Mouse (Mus musculus): Measurements from ENCODE around the gene Gfpt1.
"Not testable (repeated sequence)": the region's sequence is repeated elsewhere in the genome, so short reads cannot be mapped to it uniquely, and the experiment has no call there.

Gene Gfpt1

GRCm38 (mm10) chr6:87042004-87042336 is 676 bp upstream of the Gfpt1 start:
- no peak for DNase-seq (ENCODE audit: low spot score in 2 of 2)

- no peak for DNase-seq (ENCODE audit: low spot score in 2 of 2)
These were observed 478 bp downstream of the Gfpt1 start for GRCm38 (mm10) chr6:87043131-87043516.

- no peak for DNase-seq (ENCODE audit: low spot score in 2 of 2)
These were observed 2.2 kb downstream of the Gfpt1 start for GRCm38 (mm10) chr6:87044895-87045294.

- no peak for DNase-seq (ENCODE audit: low spot score in 2 of 2)
These were observed 2.9 kb downstream of the Gfpt1 start for GRCm38 (mm10) chr6:87045507-87045906.

- not testable (repeated sequence) for DNase-seq (ENCODE audit: low spot score in 2 of 2)
These were observed 6.1 kb downstream of the Gfpt1 start for GRCm38 (mm10) chr6:87048712-87049111.

- peak in 1 of 2 experiments; percentile 14 for DNase-seq (ENCODE audit: low spot score in 2 of 2)
These were observed 9.3 kb downstream of the Gfpt1 start for GRCm38 (mm10) chr6:87051886-87052425.

GRCm38 (mm10) chr6:87054193-87054592 is 11.5 kb downstream of the Gfpt1 start:
- DNase-seq (ENCODE audit: low spot score in 2 of 2): no peak

- DNase-seq (ENCODE audit: low spot score in 2 of 2): no peak
These were observed 17.1 kb downstream of the Gfpt1 start for GRCm38 (mm10) chr6:87059754-87060153.

- no peak for DNase-seq (ENCODE audit: low spot score in 2 of 2)
These were observed 20.9 kb downstream of the Gfpt1 start for GRCm38 (mm10) chr6:87063586-87063985.

- no peak for DNase-seq (ENCODE audit: low spot score in 2 of 2)
These were observed 25.6 kb downstream of the Gfpt1 start for GRCm38 (mm10) chr6:87068209-87068608.

GRCm38 (mm10) chr6:87069195-87069900 is 26.7 kb downstream of the Gfpt1 start:
- DNase-seq (ENCODE audit: low spot score in 2 of 2): no peak

- no peak for DNase-seq (ENCODE audit: low spot score in 2 of 2)
These were observed 28.0 kb downstream of the Gfpt1 start for GRCm38 (mm10) chr6:87070641-87071040.

GRCm38 (mm10) chr6:87072759-87073158 is 30.1 kb downstream of the Gfpt1 start:
- DNase-seq (ENCODE audit: low spot score in 2 of 2): no peak

GRCm38 (mm10) chr6:87075092-87075685 is 32.5 kb downstream of the Gfpt1 start:
- DNase-seq (ENCODE audit: low spot score in 2 of 2): no peak

GRCm38 (mm10) chr6:87079457-87079856 is 36.8 kb downstream of the Gfpt1 start:
- no peak for DNase-seq (ENCODE audit: low spot score in 2 of 2)

GRCm38 (mm10) chr6:87085026-87085425 is 42.4 kb downstream of the Gfpt1 start:
- no peak for DNase-seq (ENCODE audit: low spot score in 2 of 2)

GRCm38 (mm10) chr6:87088356-87088755 is 45.7 kb downstream of the Gfpt1 start:
- DNase-seq (ENCODE audit: low spot score in 2 of 2): no peak

- no peak for DNase-seq (ENCODE audit: low spot score in 2 of 2)
These were observed 48.2 kb downstream of the Gfpt1 start for GRCm38 (mm10) chr6:87090877-87091276.

- DNase-seq (ENCODE audit: low spot score in 2 of 2): no peak
These were observed 49.8 kb downstream of the Gfpt1 start for GRCm38 (mm10) chr6:87092476-87092875.

- DNase-seq (ENCODE audit: low spot score in 2 of 2): not testable (repeated sequence)
These were observed 51.0 kb downstream of the Gfpt1 start for GRCm38 (mm10) chr6:87093631-87094030.

- no peak for DNase-seq (ENCODE audit: low spot score in 2 of 2)
These were observed 56.6 kb downstream of the Gfpt1 start for GRCm38 (mm10) chr6:87099261-87099660.

- no peak for DNase-seq (ENCODE audit: low spot score in 2 of 2)
These were observed 57.1 kb downstream of the Gfpt1 start for GRCm38 (mm10) chr6:87099671-87100296.

Data from frontal cortex, postnatal 25 days (tissue).